23 mouse cellular contexts compared by ENCODE assay signal in the genomic region with DNA sequence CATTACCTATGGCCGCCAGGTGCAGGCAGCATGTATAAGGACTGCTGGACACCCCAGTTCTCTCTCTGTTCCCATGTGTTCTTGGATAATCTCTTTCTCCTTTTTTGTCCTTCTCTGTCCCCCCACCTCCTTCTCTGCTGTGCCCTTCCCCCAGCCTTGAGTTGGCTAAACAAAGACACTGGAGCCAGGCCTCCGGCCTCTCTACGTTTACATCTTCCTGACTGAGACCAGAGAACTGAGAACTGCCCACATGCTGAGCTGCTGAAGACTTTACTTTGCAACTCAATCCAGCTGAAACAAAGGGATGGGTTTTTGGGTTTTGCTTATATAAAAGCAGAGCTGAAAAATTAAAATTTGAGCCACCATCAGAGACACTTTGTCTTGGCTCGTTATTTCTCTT.
"Had no signal": no experiment of that assay in that cellular context is flagged by ENCODE, and none has a peak within 500 bp of the region (broad histone marks: within the 10 kb centered on the region; RNA-seq: fewer than 3 reads in every experiment).

No protein-coding gene starts in this region.

- H3K9ac ChIP-seq: limb, embryonic 12.5 days; liver, embryonic 12.5 days; liver, embryonic 15.5 days; neural tube, embryonic 12.5 days; neural tube, embryonic 15.5 days had no signal

- H3K4me3 ChIP-seq: layer of hippocampus, adult 2 months; left cerebral cortex, adult 2 months; limb, embryonic 12.5 days; liver, embryonic 12.5 days; liver, embryonic 15.5 days; midbrain, embryonic 10.5 days; neural tube, embryonic 12.5 days; neural tube, embryonic 15.5 days had no signal

- H3K4me2 ChIP-seq: limb, embryonic 12.5 days; liver, embryonic 12.5 days; liver, embryonic 15.5 days; neural tube, embryonic 12.5 days; neural tube, embryonic 15.5 days had no signal

- H3K9me3 ChIP-seq: limb, embryonic 12.5 days; liver, embryonic 12.5 days; liver, embryonic 15.5 days; midbrain, embryonic 10.5 days; neural tube, embryonic 12.5 days; neural tube, embryonic 15.5 days had no signal

- ATAC-seq: liver, embryonic 12.5 days had no signal

- H3K27ac ChIP-seq: layer of hippocampus, adult 2 months; left cerebral cortex, adult 2 months; limb, embryonic 12.5 days; liver, embryonic 12.5 days; liver, embryonic 15.5 days; midbrain, embryonic 10.5 days; neural tube, embryonic 12.5 days; neural tube, embryonic 15.5 days; stomach, postnatal 0 days had no signal

- H3K36me3 ChIP-seq: liver, embryonic 12.5 days; liver, embryonic 15.5 days; midbrain, embryonic 10.5 days; neural tube, embryonic 12.5 days; neural tube, embryonic 15.5 days had no signal

- DNase-seq: kidney, adult 18-20 months; kidney, adult 9 months; kidney, postnatal 14 days; layer of hippocampus, adult 9-11 months; layer of hippocampus, postnatal 36 days; liver; lung, adult 2 months; lung, postnatal 14 days; lung, postnatal 4 days; midbrain, embryonic 14.5 days; right cerebral cortex, adult 18-20 months; right cerebral cortex, postnatal 14 days; right cerebral cortex, postnatal 4 days; thymus, postnatal 36 days had no signal
